Mouse (Mus musculus): ENCODE data around the gene Abr. TPM values are rescaled to one million over a fixed set of nuclear protein-coding genes. Genes with fewer than 3 reads are reported as not detected.

Gene Abr
- total RNA-seq, 2 experiments from 2014 or later: 487 to 511 TPM

GRCm38 (mm10) chr11:76429046-76429445 is 193.1 kb downstream of the Abr start:
- no peak for DNase-seq (ENCODE audit: extremely low spot score in 1 of 2, low spot score in 1 of 2)

- DNase-seq (ENCODE audit: extremely low spot score in 1 of 2, low spot score in 1 of 2): no peak
Observed at GRCm38 (mm10) chr11:76427781-76428180, 194.3 kb downstream of the Abr start.

GRCm38 (mm10) chr11:76425749-76426148 is 196.4 kb downstream of the Abr start:
- no peak for DNase-seq (ENCODE audit: extremely low spot score in 1 of 2, low spot score in 1 of 2)

- no peak for DNase-seq (ENCODE audit: extremely low spot score in 1 of 2, low spot score in 1 of 2)
Observed at GRCm38 (mm10) chr11:76420896-76421295, 201.2 kb downstream of the Abr start.

GRCm38 (mm10) chr11:76419179-76419578 is 202.9 kb downstream of the Abr start:
- DNase-seq (ENCODE audit: extremely low spot score in 1 of 2, low spot score in 1 of 2): no peak

GRCm38 (mm10) chr11:76418423-76418822 is 203.7 kb downstream of the Abr start:
- DNase-seq (ENCODE audit: extremely low spot score in 1 of 2, low spot score in 1 of 2): no peak

- no peak for DNase-seq (ENCODE audit: extremely low spot score in 1 of 2, low spot score in 1 of 2)
Observed at GRCm38 (mm10) chr11:76415985-76416384, 206.1 kb downstream of the Abr start.

- no peak for DNase-seq (ENCODE audit: extremely low spot score in 1 of 2, low spot score in 1 of 2)
Observed at GRCm38 (mm10) chr11:76415001-76415400, 207.1 kb downstream of the Abr start.

GRCm38 (mm10) chr11:76413202-76413601 is 208.9 kb downstream of the Abr start:
- no peak for DNase-seq (ENCODE audit: extremely low spot score in 1 of 2, low spot score in 1 of 2)

GRCm38 (mm10) chr11:76410826-76411225 is 211.3 kb downstream of the Abr start:
- DNase-seq (ENCODE audit: extremely low spot score in 1 of 2, low spot score in 1 of 2): peak in 1 of 2 experiments; percentile 77

- DNase-seq (ENCODE audit: extremely low spot score in 1 of 2, low spot score in 1 of 2): peak; percentile 95 to 99
Observed at GRCm38 (mm10) chr11:76406702-76407583, 215.2 kb downstream of the Abr start, which contains the start of gene Timm22. Gene Timm22 (plus strand): TSS chr11:76406952.

- no peak for DNase-seq (ENCODE audit: extremely low spot score in 1 of 2, low spot score in 1 of 2)
Observed at GRCm38 (mm10) chr11:76405626-76406264, 216.4 kb downstream of the Abr start.

GRCm38 (mm10) chr11:76405113-76405512 is 217.0 kb downstream of the Abr start:
- DNase-seq (ENCODE audit: extremely low spot score in 1 of 2, low spot score in 1 of 2): no peak

GRCm38 (mm10) chr11:76401398-76401797 is 220.7 kb downstream of the Abr start:
- no peak for DNase-seq (ENCODE audit: extremely low spot score in 1 of 2, low spot score in 1 of 2)

GRCm38 (mm10) chr11:76399587-76400330 is 222.4 kb downstream of the Abr start:
- no peak for DNase-seq (ENCODE audit: extremely low spot score in 1 of 2, low spot score in 1 of 2)

- DNase-seq (ENCODE audit: extremely low spot score in 1 of 2, low spot score in 1 of 2): peak; percentile 62 to 68
Observed at GRCm38 (mm10) chr11:76398798-76399586, 223.1 kb downstream of the Abr start, which contains the start of gene Nxn. Gene Nxn (minus strand): TSS chr11:76399140.

- DNase-seq (ENCODE audit: extremely low spot score in 1 of 2, low spot score in 1 of 2): no peak
Observed at GRCm38 (mm10) chr11:76398312-76398797, 223.8 kb downstream of the Abr start.

GRCm38 (mm10) chr11:76397650-76398311 is 224.3 kb downstream of the Abr start:
- DNase-seq (ENCODE audit: extremely low spot score in 1 of 2, low spot score in 1 of 2): no peak

- no peak for DNase-seq (ENCODE audit: extremely low spot score in 1 of 2, low spot score in 1 of 2)
Observed at GRCm38 (mm10) chr11:76392996-76393395, 229.1 kb downstream of the Abr start.

Measured in layer of hippocampus, postnatal 25 days (tissue).